Mouse (Mus musculus) CD4-positive, CD25-positive, alpha-beta regulatory T cell, adult 4 months (primary cell): Measurements from ENCODE around the gene Phf20. TPM values are rescaled to one million over a fixed set of nuclear protein-coding genes. Genes with fewer than 3 reads are reported as not detected.
A peak's percentile ranks its signal among the peaks of the same experiment; 100 is the strongest.

Source experiments
- ATAC-seq: one replicate; pipeline ENCODE4 v1.8.0; 2017
- polyA plus RNA-seq, 2 experiments: library from polyadenylated mRNA; unstranded; fragments of 100-300 nt; shearing (Covaris generic); gene quantifications; one replicate each; pipeline ENCODE4 v1.2.1; 2017

The Phf20 gene
- polyA plus RNA-seq, 2 experiments from 2014 or later: 70.0 to 87.9 TPM

- ATAC-seq: peak; percentile 89
Observed at GRCm38 (mm10) chr2:156278226-156279017, 82.2 kb downstream of the Phf20 start.

- no peak for ATAC-seq
Observed at GRCm38 (mm10) chr2:156281227-156281626, 85.0 kb downstream of the Phf20 start.

GRCm38 (mm10) chr2:156285161-156285560, 88.9 kb downstream of the Phf20 start:
- ATAC-seq: no peak

- no peak for ATAC-seq
Observed at GRCm38 (mm10) chr2:156286733-156287132, 90.5 kb downstream of the Phf20 start.

- ATAC-seq: no peak
Observed at GRCm38 (mm10) chr2:156288222-156288621, 92.0 kb downstream of the Phf20 start.

GRCm38 (mm10) chr2:156289552-156290160, 93.4 kb downstream of the Phf20 start:
- ATAC-seq: no peak

- no peak for ATAC-seq
Observed at GRCm38 (mm10) chr2:156291998-156292397, 95.7 kb downstream of the Phf20 start.

- ATAC-seq: no peak
Observed at GRCm38 (mm10) chr2:156295601-156296063, 99.4 kb downstream of the Phf20 start.

- no peak for ATAC-seq
Observed at GRCm38 (mm10) chr2:156296190-156296589, 99.9 kb downstream of the Phf20 start.

GRCm38 (mm10) chr2:156297653-156298052, 101.4 kb downstream of the Phf20 start:
- ATAC-seq: no peak

GRCm38 (mm10) chr2:156298458-156298857, 102.2 kb downstream of the Phf20 start:
- ATAC-seq: no peak

GRCm38 (mm10) chr2:156302063-156302462, 105.8 kb downstream of the Phf20 start:
- ATAC-seq: no peak

GRCm38 (mm10) chr2:156304351-156304750, 108.1 kb downstream of the Phf20 start:
- no peak for ATAC-seq

GRCm38 (mm10) chr2:156305818-156306217, 109.6 kb downstream of the Phf20 start:
- ATAC-seq: peak; percentile 61

GRCm38 (mm10) chr2:156307261-156307660, 111.0 kb downstream of the Phf20 start:
- ATAC-seq: no peak

GRCm38 (mm10) chr2:156309948-156310347, 113.7 kb downstream of the Phf20 start:
- ATAC-seq: no peak

- ATAC-seq: no peak
Observed at GRCm38 (mm10) chr2:156310455-156310854, 114.2 kb downstream of the Phf20 start.

- ATAC-seq: no peak
Observed at GRCm38 (mm10) chr2:156310945-156311344, 114.7 kb downstream of the Phf20 start.

GRCm38 (mm10) chr2:156311441-156311840, 115.2 kb downstream of the Phf20 start:
- ATAC-seq: peak; percentile 27

- ATAC-seq: peak; percentile 43
Observed at GRCm38 (mm10) chr2:156311841-156312291, 115.6 kb downstream of the Phf20 start.

GRCm38 (mm10) chr2:156312297-156312897, 116.1 kb downstream of the Phf20 start, which contains the start of the genes Cnbd2 and Scand1:
Gene Cnbd2 (plus strand): TSS chr2:156312299.
Gene Scand1 (minus strand): TSS chr2:156312704.
- peak; percentile 94 for ATAC-seq

GRCm38 (mm10) chr2:156313153-156313552, 116.9 kb downstream of the Phf20 start:
- ATAC-seq: no peak

GRCm38 (mm10) chr2:156314811-156315210, 118.5 kb downstream of the Phf20 start:
- ATAC-seq: no peak
